Mouse (Mus musculus): ENCODE measurements around the gene Syn3. TPM values are rescaled to one million over a fixed set of nuclear protein-coding genes. Genes with fewer than 3 reads are reported as not detected.

Gene Syn3
- polyA plus RNA-seq, 1 experiment from 2014 or later, result 7.1 TPM

DNA sequence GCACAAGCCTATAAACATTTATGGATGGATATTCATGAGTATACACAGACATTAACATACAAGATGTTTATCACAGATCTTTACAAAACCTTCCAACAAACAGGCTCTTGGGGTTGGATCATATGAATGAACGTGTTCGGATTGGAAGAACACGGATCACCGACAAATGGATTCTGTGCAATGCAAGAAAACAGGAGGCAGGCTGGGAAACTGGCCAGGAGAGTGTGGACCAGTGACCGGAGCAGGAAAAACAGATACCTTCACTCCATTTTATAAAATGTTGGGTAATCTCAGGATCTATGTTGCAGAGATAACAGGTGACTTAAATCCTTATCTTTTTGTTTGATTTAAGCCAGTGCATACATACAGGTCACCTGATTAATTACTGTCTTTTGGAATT lies 178.5 kb downstream of the Syn3 start:
- no peak overlapping the region for H3K9ac ChIP-seq (ENCODE audit: low read length)
- H3K4me1 ChIP-seq (replicated peaks; ENCODE audit: control insufficient read depth, insufficient read depth, low read length), result no peaks in the 10 kb centered on the region; the same call in 1 of the 2 replicates
- no peaks in the 10 kb centered on the region for H3K27me3 ChIP-seq (ENCODE audit: control insufficient read depth, insufficient read depth, low read length)
- H3K27ac ChIP-seq (ENCODE audit: low read depth, low read length), result no peak overlapping the region
- DNase-seq (ENCODE audit: low spot score), result no peak
- H3K4me2 ChIP-seq (ENCODE audit: low read depth, low read length, severe bottlenecking), result no peak overlapping the region
- H3K4me3 ChIP-seq (ENCODE audit: low read depth, low read length), result no peak overlapping the region
- no peaks in the 10 kb centered on the region for H3K36me3 ChIP-seq (ENCODE audit: control insufficient read depth, insufficient read depth, low read length)
- no peak for ATAC-seq (replicated peaks; ENCODE audit: low FRiP score)
- WGBS, result 84% methylated on average over 5 of the region's 5 CpGs
- H3K9me3 ChIP-seq (ENCODE audit: control insufficient read depth, low read length), result no peaks in the 10 kb centered on the region

DNA sequence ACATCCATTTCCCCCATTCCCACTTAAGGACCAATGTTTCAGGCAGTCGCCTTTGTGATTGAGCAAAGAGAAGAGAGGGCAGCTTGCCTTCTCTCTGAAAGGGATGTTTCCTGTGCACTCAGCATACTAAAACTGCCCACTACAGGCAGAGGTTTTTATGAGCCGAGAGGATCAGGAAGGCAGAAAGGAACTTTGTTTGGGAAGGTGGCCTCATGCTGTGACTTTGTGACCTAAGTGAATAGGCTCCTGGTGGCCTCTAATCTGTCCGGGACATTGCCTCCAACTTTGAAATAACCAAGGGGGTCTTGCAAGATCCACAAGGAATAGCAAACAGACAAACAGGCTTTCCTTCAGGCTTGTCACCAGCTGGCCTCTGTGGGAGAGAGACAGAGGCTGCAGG lies 179.2 kb downstream of the Syn3 start:
- no peak overlapping the region for H3K27ac ChIP-seq (ENCODE audit: low read depth, low read length)
- DNase-seq (ENCODE audit: low spot score) (no peak), ATAC-seq (replicated peaks; ENCODE audit: low FRiP score) (no peak)
- no peaks in the 10 kb centered on the region; the same call in 1 of the 2 replicates for H3K4me1 ChIP-seq (replicated peaks; ENCODE audit: control insufficient read depth, insufficient read depth, low read length)
- no peaks in the 10 kb centered on the region for H3K9me3 ChIP-seq (ENCODE audit: control insufficient read depth, low read length)
- no peak overlapping the region for H3K4me2 ChIP-seq (ENCODE audit: low read depth, low read length, severe bottlenecking)
- WGBS, result 8% methylated on average over 3 of the region's 3 CpGs
- no peak overlapping the region for H3K9ac ChIP-seq (ENCODE audit: low read length)
- no peak overlapping the region for H3K4me3 ChIP-seq (ENCODE audit: low read depth, low read length)
- no peaks in the 10 kb centered on the region for H3K36me3 ChIP-seq (ENCODE audit: control insufficient read depth, insufficient read depth, low read length)
- H3K27me3 ChIP-seq (ENCODE audit: control insufficient read depth, insufficient read depth, low read length), result no peaks in the 10 kb centered on the region

DNA sequence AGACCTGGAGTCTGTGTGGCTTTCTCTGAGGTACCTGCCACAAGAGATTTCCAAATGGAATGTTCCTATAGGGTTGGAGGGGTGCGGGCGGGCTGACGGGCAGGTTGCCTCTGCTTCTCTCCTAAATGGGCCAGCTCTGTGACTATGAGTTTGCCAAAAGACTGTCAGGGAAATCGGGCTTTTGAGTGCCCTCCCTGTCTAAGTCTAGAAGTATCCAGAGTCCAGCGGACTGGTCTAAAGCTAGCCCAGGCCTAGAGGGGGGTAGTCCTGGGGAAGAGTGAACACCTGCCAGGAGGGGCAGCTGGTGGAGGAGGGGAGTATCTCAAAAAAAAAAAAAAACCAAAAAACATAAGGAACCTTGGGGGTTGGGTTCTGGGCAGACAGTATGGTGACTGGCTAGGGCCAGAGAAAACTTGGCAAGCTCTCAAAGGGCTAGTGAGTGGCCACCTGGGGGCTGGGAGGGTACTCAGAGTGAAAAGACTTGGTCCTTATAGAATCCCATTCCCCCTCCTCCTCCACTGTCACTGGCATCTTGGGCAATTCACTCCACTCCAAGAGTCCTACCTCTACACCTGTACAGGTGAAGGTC lies 180.1 kb downstream of the Syn3 start:
- Histone ChIP-seq H3K27ac (ENCODE audit: low read depth, low read length) (no peak overlapping the region), H3K4me2 (ENCODE audit: low read depth, low read length, severe bottlenecking) (no peak overlapping the region), H3K36me3 (ENCODE audit: control insufficient read depth, insufficient read depth, low read length) (no peaks in the 10 kb centered on the region), H3K9ac (ENCODE audit: low read length) (no peak overlapping the region), H3K9me3 (ENCODE audit: control insufficient read depth, low read length) (no peaks in the 10 kb centered on the region), H3K4me3 (ENCODE audit: low read depth, low read length) (no peak overlapping the region), H3K4me1 (replicated peaks; ENCODE audit: control insufficient read depth, insufficient read depth, low read length) (no peaks in the 10 kb centered on the region; the same call in 1 of the 2 replicates), H3K27me3 (ENCODE audit: control insufficient read depth, insufficient read depth, low read length) (no peaks in the 10 kb centered on the region)
- DNase-seq (ENCODE audit: low spot score), result no peak
- WGBS, result 74% methylated on average over 5 of the region's 5 CpGs
- ATAC-seq (replicated peaks; ENCODE audit: low FRiP score), result no peak

- no peaks in the 10 kb centered on the region for H3K9me3 ChIP-seq (ENCODE audit: control insufficient read depth, low read length)
- H3K27me3 ChIP-seq (ENCODE audit: control insufficient read depth, insufficient read depth, low read length), result no peaks in the 10 kb centered on the region
- DNase-seq (ENCODE audit: low spot score) (no peak), ATAC-seq (replicated peaks; ENCODE audit: low FRiP score) (no peak)
- no peaks in the 10 kb centered on the region for H3K36me3 ChIP-seq (ENCODE audit: control insufficient read depth, insufficient read depth, low read length)
- H3K27ac ChIP-seq (ENCODE audit: low read depth, low read length), result no peak overlapping the region
- H3K9ac ChIP-seq (ENCODE audit: low read length), result no peak overlapping the region
- H3K4me2 ChIP-seq (ENCODE audit: low read depth, low read length, severe bottlenecking), result no peak overlapping the region
- H3K4me1 ChIP-seq (replicated peaks; ENCODE audit: control insufficient read depth, insufficient read depth, low read length), result no peaks in the 10 kb centered on the region; the same call in 1 of the 2 replicates
- 83% methylated on average over 7 of the region's 7 CpGs for WGBS
- H3K4me3 ChIP-seq (ENCODE audit: low read depth, low read length), result no peak overlapping the region
Measured at GRCm38 (mm10) chr10:86317633-86318032, 181.1 kb downstream of the Syn3 start.

DNA sequence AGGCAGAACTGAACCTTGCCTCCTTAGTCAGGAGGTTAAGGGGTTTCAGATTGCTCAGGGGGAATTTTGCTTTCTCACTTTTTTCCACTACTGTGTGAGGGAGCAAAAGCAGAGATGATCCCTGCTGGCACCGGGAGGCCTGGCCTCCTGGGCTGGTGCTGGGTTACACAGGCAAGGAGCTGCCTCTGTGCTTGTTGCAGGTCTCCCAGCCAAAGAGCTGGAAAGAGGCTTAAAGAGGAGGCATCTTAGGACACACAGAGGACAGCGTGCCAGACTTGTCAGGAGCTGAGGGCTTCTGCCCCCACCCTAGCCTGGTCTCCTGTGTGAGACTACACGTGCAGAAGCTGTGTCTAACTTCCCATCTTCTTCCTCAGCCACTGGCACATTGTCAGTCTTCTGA lies 183.2 kb downstream of the Syn3 start:
- Histone ChIP-seq H3K9me3 (ENCODE audit: control insufficient read depth, low read length) (no peaks in the 10 kb centered on the region), H3K27me3 (ENCODE audit: control insufficient read depth, insufficient read depth, low read length) (no peaks in the 10 kb centered on the region), H3K27ac (ENCODE audit: low read depth, low read length) (no peak overlapping the region), H3K4me2 (ENCODE audit: low read depth, low read length, severe bottlenecking) (no peak overlapping the region), H3K4me3 (ENCODE audit: low read depth, low read length) (no peak overlapping the region), H3K4me1 (replicated peaks; ENCODE audit: control insufficient read depth, insufficient read depth, low read length) (no peaks in the 10 kb centered on the region; the same call in 1 of the 2 replicates), H3K9ac (ENCODE audit: low read length) (no peak overlapping the region), H3K36me3 (ENCODE audit: control insufficient read depth, insufficient read depth, low read length) (no peaks in the 10 kb centered on the region)
- ATAC-seq (replicated peaks; ENCODE audit: low FRiP score) (no peak), DNase-seq (ENCODE audit: low spot score) (no peak)
- WGBS, result 54% methylated on average over 3 of the region's 3 CpGs

DNA sequence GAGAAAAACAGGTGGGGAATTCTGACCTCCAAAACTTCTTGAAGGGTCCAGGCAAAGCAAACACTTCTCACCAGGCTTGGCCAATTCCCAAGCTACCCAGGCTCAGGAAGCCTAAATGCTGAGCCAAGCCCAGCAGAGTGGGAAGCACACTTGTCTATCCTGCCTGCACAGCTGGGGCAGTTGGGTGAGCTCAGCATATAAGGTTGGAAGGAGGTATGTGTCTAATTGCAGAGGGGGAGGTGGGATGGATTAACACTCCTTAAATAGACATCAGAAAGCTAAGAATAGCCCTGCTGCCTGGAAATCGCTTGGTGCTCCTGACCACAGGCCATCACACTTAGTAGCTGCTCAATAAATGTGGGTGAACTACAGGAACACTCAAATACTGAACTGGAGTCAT lies 185.2 kb downstream of the Syn3 start:
- H3K4me3 ChIP-seq (ENCODE audit: low read depth, low read length), result no peak overlapping the region
- no peak overlapping the region for H3K27ac ChIP-seq (ENCODE audit: low read depth, low read length)
- WGBS, result 88% methylated on average over 1 of the region's 1 CpGs
- H3K9me3 ChIP-seq (ENCODE audit: control insufficient read depth, low read length), result no peaks in the 10 kb centered on the region
- H3K4me2 ChIP-seq (ENCODE audit: low read depth, low read length, severe bottlenecking), result no peak overlapping the region
- ATAC-seq (replicated peaks; ENCODE audit: low FRiP score), result no peak
- no peaks in the 10 kb centered on the region for H3K27me3 ChIP-seq (ENCODE audit: control insufficient read depth, insufficient read depth, low read length)
- no peaks in the 10 kb centered on the region for H3K36me3 ChIP-seq (ENCODE audit: control insufficient read depth, insufficient read depth, low read length)
- no peak overlapping the region for H3K9ac ChIP-seq (ENCODE audit: low read length)
- DNase-seq (ENCODE audit: low spot score), result no peak
- no peaks in the 10 kb centered on the region for H3K4me1 ChIP-seq (replicated peaks; ENCODE audit: control insufficient read depth, insufficient read depth, low read length)

DNA sequence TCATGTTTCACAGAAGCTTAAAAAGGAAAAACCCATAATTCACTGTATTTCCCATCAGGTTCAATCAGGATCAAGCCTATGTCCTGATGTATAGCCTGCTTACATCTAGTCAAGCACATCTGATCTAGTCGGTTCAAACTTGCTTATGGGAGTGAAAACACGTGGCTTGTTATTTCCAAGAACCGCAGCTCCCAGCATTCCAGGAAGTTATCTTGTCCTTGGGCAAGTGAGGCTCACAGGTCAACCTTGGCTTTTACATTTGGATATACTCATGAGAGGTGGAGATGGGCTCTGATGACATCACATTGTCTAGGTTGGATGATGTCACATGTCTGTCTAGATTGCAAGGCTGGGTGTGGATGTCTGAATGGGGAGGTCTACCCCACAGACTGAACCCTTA lies 185.7 kb downstream of the Syn3 start:
- ATAC-seq (replicated peaks; ENCODE audit: low FRiP score), result no peak
- no peaks in the 10 kb centered on the region for H3K27me3 ChIP-seq (ENCODE audit: control insufficient read depth, insufficient read depth, low read length)
- DNase-seq (ENCODE audit: low spot score), result no peak
- no peak overlapping the region for H3K9ac ChIP-seq (ENCODE audit: low read length)
- no peak overlapping the region for H3K4me2 ChIP-seq (ENCODE audit: low read depth, low read length, severe bottlenecking)
- 88% methylated on average over 3 of the region's 3 CpGs for WGBS
- H3K4me1 ChIP-seq (replicated peaks; ENCODE audit: control insufficient read depth, insufficient read depth, low read length), result no peaks in the 10 kb centered on the region
- H3K27ac ChIP-seq (ENCODE audit: low read depth, low read length), result no peak overlapping the region
- H3K9me3 ChIP-seq (ENCODE audit: control insufficient read depth, low read length), result no peaks in the 10 kb centered on the region
- no peaks in the 10 kb centered on the region for H3K36me3 ChIP-seq (ENCODE audit: control insufficient read depth, insufficient read depth, low read length)
- no peak overlapping the region for H3K4me3 ChIP-seq (ENCODE audit: low read depth, low read length)

DNA sequence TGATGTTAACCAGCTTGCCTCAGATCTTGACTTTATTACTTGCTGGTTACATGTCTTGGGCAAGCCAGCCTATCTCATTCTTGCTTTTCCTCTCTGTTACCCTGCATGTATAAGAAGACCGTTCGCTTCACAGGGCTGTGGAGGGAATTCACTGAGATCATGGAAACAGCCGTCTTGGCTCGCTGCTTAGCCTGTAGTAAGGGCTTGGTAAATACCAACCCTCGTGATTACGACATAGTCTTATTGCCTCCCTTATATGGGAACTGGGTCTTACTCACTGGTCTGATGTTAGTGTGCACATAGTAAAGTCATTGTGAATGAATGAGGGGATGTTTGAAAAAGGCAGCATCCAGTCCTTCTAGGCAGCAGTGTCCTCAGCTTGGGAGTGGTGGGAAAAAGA lies 188.2 kb downstream of the Syn3 start:
- Histone ChIP-seq H3K4me1 (replicated peaks; ENCODE audit: control insufficient read depth, insufficient read depth, low read length) (0 out of 2 replicates have a peak, but pooled peaks cover 2% of the 10 kb centered on the region), H3K4me2 (ENCODE audit: low read depth, low read length, severe bottlenecking) (no peak overlapping the region), H3K27ac (ENCODE audit: low read depth, low read length) (no peak overlapping the region), H3K4me3 (ENCODE audit: low read depth, low read length) (no peak overlapping the region), H3K9me3 (ENCODE audit: control insufficient read depth, low read length) (no peaks in the 10 kb centered on the region), H3K36me3 (ENCODE audit: control insufficient read depth, insufficient read depth, low read length) (no peaks in the 10 kb centered on the region), H3K27me3 (ENCODE audit: control insufficient read depth, insufficient read depth, low read length) (no peaks in the 10 kb centered on the region), H3K9ac (ENCODE audit: low read length) (no peak overlapping the region)
- no peak for DNase-seq (ENCODE audit: low spot score)
- no peak for ATAC-seq (replicated peaks; ENCODE audit: low FRiP score)
- 80% methylated on average over 6 of the region's 6 CpGs for WGBS

DNA sequence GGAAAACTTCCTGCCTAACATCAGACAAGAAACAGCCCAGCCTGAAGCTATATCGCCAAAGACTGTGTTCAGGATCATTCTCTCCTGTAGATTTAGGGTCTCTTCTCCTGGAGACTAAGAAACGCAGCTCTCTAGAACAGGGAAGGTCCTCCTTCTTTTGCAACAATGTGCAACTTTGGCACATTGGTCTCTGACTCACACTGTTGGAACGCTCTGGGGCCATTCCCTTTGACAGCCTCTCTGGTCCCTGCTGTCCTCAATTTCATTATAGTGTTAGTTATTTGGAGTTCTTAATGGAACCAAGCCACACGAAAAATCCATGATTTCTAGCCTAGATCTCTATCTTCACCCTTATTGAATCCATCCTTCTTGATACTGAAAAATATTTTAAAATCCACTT lies 191.5 kb downstream of the Syn3 start:
- peaks cover 5% of the 10 kb centered on the region; the same call in 1 of the 2 replicates for H3K4me1 ChIP-seq (replicated peaks; ENCODE audit: control insufficient read depth, insufficient read depth, low read length)
- H3K27me3 ChIP-seq (ENCODE audit: control insufficient read depth, insufficient read depth, low read length), result no peaks in the 10 kb centered on the region
- DNase-seq (ENCODE audit: low spot score) (no peak), ATAC-seq (replicated peaks; ENCODE audit: low FRiP score) (no peak)
- H3K9ac ChIP-seq (ENCODE audit: low read length), result no peak overlapping the region
- no peak overlapping the region for H3K27ac ChIP-seq (ENCODE audit: low read depth, low read length)
- H3K9me3 ChIP-seq (ENCODE audit: control insufficient read depth, low read length), result no peaks in the 10 kb centered on the region
- no peak overlapping the region for H3K4me2 ChIP-seq (ENCODE audit: low read depth, low read length, severe bottlenecking)
- WGBS, result 93% methylated on average over 4 of the region's 4 CpGs
- H3K36me3 ChIP-seq (ENCODE audit: control insufficient read depth, insufficient read depth, low read length), result no peaks in the 10 kb centered on the region
- no peak overlapping the region for H3K4me3 ChIP-seq (ENCODE audit: low read depth, low read length)
